Mouse (Mus musculus): ENCODE measurements around the gene 2410004B18Rik. TPM values are rescaled to one million over a fixed set of nuclear protein-coding genes. Genes with fewer than 3 reads are reported as not detected.
"Not testable (repeated sequence)": the region's sequence is repeated elsewhere in the genome, so short reads cannot be mapped to it uniquely, and the experiment has no call there.

The 2410004B18Rik gene
- total RNA-seq, 2 experiments from 2014 or later = 36.6 to 42.2 TPM

DNA sequence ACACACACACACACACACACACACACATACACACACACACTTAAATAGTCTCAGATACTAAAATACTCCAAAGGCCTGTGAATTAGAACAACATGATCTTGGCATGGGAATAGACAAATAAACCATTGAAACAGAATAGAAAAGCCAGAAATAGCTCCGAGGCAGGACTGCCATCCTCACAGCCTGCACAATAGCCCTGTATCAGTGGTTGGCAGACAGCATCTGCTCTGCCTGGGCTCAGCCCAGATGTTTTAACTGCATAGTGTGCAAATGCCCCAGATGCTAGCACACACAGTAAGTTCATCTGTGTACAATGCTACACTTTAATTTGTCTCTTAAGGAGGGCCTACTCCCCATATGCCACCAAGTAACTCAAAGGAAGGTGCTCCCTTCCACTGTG, 22.0 kb downstream of the 2410004B18Rik start:
- intact Hi-C loops (cut with DNase I) = no loop called here
- no peak for DNase-seq (ENCODE audit: low spot score in 2 of 2)

DNA sequence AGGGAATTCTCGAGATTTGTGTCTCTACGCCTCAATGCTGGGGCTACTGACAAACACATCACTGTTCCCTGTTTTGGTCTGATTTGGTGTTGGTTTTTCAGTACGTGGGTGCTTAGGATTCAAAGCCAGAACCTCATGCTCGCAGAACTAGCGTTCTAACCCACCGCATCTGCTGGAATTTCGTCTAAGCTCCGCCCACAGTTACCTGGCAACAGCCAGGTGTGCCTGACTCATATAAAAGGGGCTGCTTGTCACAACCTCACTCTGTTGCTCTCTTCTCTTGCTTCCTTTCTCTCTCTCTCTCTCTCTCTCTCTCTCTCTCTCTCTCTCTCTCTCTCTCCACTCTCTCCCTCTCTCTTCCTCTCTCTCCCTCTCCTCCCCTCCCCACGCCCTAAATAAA, 24.6 kb downstream of the 2410004B18Rik start:
- intact Hi-C loops (cut with DNase I) = no loop called here
- no peak for DNase-seq (ENCODE audit: low spot score in 2 of 2)

DNA sequence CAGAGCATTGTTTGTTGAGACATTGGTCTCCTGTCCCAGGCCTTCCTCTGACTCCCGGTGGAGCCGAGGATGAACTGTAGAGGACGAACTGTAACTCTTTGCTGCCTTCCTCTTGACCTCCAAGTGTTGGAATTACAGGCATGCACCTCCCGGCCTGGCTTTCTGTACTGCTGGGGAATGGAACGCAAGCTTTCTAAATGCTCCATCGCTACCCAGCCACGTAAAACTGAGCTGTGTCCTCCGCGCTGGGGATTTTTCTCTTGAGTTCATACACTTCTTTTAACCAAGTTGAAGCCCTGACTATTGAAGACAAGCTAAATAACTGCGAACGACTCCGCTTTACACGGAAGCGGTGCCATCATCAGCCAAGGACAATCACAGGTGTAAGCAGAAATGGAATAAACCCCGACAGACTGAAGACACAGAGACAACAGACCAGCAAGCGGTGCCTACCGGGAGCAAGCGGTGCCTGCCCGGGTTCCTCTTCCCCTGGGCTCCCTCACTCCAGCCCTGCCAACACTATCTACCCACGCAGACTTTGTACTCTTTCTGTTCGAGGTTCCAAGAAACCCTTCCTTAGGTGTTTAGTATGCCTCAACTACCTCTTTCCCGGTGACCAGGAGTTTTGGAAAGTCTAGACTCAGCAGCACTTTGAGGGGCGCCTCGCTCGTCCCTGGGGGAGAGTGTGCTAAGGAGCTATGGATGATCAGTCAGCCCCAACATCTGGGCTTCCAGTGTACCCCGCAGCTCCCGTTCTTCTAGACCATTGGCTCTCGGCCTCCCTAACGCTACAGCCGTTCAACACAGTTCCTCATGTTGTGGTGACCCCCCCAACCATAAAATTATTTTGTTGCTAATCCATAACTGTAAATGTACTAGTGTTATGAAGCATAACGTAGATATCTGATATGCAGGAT, 25.5 kb downstream of the 2410004B18Rik start:
- no peak for DNase-seq (ENCODE audit: low spot score in 2 of 2)
- intact Hi-C loops (cut with DNase I) = no loop called here

DNA sequence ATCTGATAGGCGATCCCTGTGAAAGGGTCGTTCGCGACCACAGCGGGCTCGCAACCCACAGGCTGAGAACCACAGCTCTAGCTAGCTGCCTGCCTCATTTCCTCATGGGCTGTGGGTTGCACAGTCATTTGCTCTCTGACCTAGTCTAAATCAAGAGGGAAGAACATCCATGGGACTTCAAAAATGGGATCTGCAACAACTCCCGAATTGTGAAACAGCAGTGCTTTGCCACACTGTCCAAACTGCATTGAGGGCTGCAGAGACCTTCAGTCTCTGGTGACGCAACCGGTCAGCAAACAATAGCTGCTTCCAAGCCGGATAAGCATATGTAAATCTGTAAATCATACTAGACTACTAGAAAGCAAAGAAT, 26.2 kb downstream of the 2410004B18Rik start:
- no peak for DNase-seq (ENCODE audit: low spot score in 2 of 2)
- intact Hi-C loops (cut with DNase I) = no loop called here

DNA sequence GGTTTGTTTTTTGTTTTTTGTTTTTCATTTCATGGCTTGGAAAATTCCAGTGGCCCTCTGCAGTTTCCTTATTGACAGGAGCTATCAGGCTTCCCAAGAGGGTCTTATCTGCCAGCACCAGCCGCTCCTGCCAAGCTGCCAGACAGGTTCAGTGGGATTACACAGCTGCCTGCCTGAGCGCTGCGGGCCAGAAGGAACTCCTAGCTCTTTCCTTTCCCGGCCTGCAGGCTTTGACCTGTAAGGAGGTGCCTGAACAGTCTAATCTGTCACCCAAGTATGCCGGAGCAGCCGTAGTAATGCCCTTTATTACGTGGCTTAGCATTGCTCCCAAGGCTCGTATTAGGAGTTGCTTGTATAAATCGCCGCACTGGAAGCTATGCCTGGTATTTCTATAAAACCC, 26.7 kb downstream of the 2410004B18Rik start:
- DNase-seq (ENCODE audit: low spot score in 2 of 2) = no peak
- intact Hi-C loops (cut with DNase I) = no loop called here

DNA sequence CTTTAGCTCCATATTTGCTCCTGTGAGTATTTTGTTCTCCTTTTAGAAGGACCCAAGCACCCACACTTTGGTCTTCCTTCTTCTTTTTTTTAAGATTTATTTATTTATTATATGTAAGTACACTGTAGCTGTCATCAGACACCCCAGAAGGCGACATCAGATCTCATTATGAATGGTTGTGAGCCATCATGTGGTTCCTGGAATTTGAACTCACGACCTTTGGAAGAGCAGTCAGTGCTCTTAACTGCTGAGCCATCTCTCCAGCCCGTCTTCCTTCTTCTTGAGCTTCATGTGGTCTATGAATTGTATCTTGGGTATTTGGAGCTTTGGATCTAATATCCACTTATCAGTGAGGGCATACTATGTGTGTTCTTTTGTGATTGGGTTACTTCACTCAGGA, 27.8 kb downstream of the 2410004B18Rik start:
- DNase-seq (ENCODE audit: low spot score in 2 of 2); intact Hi-C loops (cut with DNase I): not testable (repeated sequence)

DNA sequence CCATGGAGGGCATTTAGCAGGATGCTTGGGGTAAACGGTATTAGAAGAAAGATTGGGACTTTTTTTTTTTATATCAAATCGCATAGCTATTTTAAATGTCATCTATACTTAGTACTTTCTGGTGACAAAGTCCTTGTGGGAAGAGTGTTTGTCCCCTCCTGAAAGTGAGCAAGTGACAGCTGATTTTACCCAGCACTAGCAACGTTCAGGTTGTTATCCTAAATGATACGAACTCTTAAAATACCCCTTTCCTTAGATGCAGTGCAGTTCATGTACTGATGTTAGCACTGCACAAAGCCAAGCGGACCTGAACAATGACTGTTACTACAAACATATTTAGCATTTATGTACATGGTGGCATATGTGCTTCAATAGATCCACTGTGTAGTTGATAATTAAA, 29.0 kb downstream of the 2410004B18Rik start:
- no peak for DNase-seq (ENCODE audit: low spot score in 2 of 2)
- intact Hi-C loops (cut with DNase I) = no loop called here

DNA sequence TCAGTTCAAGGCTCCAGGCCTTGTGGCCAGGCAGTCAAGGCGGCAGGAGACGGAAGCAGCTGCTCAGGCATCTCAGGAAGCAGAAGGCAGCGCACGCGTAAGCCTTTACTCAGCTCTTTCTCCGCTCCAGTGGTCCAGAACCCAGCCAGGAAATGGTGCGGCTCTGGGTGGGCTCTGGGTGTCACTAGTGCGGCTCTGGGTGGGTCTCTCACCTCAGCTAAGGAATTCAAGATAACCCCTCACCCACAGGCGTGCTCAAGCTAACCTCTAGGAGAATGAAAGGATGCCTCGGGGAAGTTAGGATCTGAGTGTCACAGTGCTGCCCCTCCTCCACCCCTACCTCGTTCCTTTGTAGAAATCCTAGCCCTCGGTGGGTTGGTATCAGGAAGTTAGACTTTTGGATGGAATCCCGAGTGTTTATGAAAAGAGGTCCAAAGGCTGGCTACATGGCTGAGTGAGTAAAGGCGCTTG, 31.3 kb downstream of the 2410004B18Rik start:
- no peak for DNase-seq (ENCODE audit: low spot score in 2 of 2)
- intact Hi-C loops (cut with DNase I) = no loop called here

DNA sequence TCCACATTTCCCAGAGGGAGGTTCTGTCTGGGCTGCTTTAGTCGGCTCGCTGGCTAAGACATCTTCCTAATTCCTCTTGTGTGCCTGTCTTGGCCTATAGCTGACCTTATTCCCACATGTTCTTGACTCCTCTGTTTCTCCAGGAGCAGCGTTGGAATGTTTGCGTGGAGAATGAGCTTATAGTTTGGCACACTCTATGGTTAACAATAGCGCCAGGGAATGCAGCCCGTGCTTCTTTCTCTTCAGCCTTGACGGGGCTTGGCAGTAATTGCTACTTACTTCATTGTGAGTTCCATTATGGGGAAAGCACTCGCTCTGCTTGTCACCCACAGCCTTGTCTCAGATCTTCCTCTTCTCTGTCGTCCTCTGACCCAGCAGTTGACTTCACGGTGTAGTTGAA, 33.7 kb downstream of the 2410004B18Rik start:
- intact Hi-C loops (cut with DNase I) = no loop called here
- DNase-seq (ENCODE audit: low spot score in 2 of 2) = no peak

DNA sequence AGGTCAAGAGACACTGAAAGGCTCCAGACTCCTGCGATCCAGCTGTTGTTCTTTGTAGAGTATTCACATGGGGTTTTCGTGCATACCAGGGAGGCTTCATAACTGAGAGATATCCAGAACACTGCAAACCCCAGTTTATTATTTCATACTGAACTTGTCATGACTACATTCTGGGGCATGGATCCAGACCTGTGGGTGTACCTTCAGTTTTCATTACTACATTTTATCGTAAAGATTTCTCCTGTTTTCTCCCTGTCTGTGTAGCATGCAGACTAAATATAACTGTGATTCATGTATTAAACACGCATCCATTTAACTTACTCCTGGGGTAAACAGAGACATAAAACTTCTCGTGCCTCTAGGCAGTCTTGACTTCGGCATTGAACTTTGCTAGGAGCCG, 37.2 kb downstream of the 2410004B18Rik start:
- DNase-seq (ENCODE audit: low spot score in 2 of 2) = no peak
- intact Hi-C loops (cut with DNase I) = no loop called here

DNA sequence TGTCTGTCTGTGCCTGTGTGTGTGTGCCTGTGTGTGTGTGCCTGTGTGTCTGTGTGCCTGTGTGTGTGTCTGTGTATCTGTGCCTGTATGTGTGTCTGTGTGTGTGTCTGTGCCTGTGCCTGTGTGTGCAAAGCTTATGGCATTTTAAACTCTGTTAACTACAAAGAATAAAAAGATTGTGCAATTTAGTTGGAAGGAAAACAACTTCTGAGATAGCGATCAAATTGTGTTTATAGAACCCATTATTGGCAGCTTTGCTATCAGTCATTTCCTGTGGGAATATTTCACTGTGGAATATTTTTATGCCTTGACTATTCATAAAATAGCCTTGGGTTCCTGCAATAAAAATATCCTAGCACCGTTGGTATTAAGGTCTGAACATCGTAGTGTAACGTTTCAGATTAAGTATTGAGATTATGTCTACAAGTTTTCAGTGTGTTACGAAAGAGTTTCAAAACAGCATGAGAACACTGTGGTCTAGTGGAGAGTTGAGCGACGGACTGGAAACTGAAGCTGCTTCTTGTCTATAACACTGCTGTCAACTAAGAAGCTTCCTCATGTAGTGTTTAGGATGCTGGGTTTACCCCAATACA, 47.6 kb downstream of the 2410004B18Rik start:
- intact Hi-C loops (cut with DNase I) = no loop called here

DNA sequence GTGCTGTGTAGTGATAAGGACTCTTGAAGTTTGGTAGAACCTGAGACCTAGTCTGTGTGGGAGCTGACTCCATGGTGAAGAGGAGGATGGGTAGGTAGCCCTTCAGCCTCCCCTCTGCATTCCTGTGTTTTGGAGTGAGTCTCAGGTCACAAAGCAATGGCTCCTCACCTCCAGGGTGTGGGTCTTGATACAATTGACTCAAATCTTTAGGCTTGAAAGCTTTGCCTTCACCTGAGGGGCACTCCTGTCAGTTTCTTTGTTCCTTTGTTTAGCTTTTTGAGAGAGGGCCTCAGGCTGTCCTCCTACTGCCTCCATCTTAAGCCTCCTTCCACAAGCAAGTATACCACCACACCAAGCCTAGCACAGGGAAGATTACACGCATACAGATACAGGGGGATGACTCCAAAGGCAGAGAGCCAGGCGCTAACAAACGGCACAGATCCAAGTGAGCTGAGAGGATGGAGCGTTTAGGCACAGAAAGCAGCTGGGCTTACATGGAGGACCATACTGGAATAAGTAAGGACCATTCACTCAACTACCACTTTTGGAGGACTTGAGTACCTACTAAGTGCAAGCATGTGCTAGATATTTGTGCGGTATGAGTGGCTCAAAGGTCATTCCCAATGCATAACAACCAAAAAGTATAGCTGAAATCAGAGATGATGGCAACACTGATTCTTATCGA, 48.6 kb downstream of the 2410004B18Rik start:
- DNase-seq (ENCODE audit: low spot score in 2 of 2) = no peak
- intact Hi-C loops (cut with DNase I) = no loop called here

More for the DNA sequence above, 47.6 kb downstream of the 2410004B18Rik start:
- DNase-seq (ENCODE audit: low spot score in 2 of 2) = no peak

DNA sequence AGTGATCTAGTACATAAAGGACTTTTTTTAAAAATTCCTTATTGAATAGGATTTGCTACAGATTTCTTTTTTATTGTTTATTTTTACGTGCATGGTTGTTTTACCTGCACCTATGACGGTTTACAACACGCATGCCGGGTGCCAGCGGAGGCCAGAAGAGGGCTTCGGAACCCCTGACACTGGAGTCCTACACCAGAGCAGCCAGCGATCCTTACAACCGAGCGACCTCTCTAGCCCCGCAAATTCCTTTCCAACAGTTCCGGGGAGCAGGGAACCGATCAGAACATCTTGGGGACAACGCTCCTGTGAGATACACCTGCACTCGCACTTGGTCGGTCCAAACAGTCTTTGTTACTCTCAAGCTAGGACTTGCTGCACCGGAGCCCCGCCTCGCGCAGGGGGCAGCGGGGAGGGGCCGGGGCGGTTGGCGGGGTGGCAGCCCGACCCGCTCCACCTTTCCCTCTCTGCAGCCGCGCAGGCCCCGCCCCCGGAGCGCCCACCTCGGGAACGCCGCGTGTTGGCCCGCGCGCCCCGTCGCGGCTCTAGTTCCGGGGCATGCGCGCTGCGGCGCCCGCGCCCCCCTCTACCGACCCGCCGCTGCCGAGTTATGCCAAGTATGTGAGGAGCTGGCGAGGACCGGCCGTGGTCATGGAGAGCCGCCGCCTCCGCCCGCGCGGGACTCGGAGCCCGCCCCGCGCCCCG, 49.6 kb downstream of the 2410004B18Rik start, which contains the start of gene Syde2:
TSS of gene Syde2 (plus strand) at position 603 of the 702 bp plus-strand sequence.
- DNase-seq (ENCODE audit: low spot score in 2 of 2) = peak; percentile 58 to 60
- intact Hi-C loops (cut with DNase I) = no loop called here

DNA sequence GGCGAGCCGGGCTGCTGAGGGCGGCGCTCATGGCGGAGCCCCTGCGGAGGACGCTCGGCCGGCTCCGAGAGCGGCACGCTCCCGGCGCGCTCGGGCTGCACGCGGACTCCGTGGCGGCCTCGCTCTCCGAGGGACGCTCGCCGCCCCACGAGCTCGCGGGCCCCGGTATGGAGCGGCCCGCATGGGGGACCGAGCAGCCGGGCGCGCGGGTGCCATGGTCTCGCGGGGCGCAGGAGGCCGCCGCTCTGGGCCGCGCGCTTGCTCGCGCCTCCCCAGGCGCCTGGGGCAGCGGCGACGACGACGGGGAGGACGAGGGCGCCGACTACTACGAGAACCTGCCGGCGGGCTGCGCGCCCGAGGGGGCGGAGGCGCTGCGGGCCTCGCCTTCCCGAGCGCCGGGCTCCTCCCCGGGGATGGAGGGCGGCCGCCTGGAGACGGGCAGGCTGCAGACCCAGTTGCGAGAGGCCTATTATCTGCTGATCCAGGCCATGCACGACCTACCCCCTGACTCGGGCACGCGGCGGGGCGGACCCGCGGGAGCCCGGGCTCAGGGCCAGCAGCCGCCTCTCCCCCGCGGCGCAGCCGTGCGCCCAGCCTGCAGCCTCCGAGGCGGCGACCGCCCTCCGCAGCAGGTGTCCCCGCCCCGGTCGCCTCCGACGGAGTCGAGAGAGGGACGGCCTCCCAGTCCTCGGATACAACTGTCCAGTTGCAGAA, 50.3 kb downstream of the 2410004B18Rik start:
- intact Hi-C loops (cut with DNase I) = no loop called here
- peak; percentile 51 to 55 for DNase-seq (ENCODE audit: low spot score in 2 of 2)

DNA sequence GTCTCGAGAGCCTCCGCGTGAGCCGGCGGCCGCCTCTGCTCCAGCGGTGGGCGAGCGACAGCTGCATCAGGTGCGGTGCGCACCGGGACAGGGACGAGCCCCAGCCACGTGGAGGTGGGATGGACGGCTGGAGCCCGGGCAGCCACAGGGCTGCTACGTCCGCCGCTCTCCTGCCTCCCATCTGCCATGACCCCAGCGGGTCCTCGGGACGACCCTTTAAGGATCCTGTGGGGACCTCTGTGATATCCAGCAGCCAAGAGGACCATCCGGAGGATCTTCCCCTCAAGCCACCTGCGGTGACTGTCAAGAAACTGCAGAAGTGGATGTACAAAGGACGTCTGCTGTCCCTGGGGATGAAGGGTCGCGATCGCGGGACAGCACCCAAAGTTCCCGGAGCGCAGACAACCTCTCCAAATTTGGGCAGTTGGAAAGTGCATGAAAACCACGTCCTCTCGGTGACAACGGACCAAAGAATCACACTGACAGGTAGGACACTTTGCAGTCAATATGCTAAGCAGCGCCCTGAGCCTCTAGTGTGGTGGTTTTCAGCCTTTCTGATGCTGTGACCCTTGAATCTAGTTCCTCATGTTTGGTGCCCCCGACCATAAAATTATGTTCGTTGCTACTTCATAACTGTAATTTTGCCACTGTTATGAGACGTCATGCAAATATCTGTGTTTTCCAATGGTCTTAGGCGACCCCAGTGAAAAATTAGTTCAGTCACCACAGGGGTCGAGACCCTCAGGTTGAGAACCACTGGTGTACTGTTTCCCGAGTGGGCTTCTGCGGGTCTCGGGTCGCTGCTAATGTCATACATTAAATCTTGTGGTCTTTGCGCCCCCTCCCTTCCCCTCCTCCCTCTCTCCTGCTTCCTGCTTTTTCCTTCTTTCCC, 51.1 kb downstream of the 2410004B18Rik start:
- intact Hi-C loops (cut with DNase I) = no loop called here
- no peak for DNase-seq (ENCODE audit: low spot score in 2 of 2)

DNA sequence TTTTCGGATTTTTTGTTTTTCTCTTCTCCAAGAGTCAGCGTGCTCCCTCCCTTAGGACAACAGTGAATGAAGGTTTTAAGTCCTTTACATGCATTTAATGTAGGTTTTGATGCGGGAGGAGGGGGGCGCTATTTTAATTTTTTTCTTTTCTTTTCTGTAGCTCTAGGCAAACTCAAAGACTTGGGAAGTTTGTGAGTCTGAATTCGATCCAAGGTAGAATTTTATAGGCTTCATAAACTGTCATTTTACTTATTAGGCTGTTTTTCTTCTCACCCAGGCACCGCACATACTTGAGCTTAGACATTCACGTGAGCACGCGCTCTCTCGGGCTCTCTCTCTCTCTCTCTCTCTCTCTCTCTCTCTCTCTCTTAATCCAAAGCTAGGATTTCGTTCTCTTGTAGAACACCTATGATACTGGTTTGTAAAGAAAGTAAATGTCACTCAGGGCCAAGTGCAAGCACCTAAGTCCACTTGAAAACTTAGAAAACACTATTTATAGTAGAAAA, 51.8 kb downstream of the 2410004B18Rik start:
- DNase-seq (ENCODE audit: low spot score in 2 of 2) = no peak
- intact Hi-C loops (cut with DNase I) = no loop called here

DNA sequence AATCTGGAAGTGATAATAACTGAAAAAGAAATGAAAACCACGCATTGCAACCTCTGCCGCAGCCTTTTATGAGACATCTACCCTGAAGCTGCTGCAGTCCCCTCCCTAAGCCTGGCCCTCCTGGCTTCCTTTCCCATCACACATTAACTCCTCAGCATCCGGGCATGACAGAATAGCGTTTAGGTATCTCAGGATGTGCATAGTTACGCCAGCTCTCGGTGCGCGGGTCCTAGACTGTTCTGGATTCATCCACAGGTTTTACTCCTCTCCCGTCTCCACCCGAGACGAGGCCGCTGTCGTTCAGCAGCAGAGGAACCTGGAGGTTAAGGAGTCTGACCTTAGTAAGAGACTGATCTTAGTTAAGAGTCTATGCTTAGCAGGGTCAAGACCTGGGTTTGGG, 53.3 kb downstream of the 2410004B18Rik start:
- intact Hi-C loops (cut with DNase I) = no loop called here
- no peak for DNase-seq (ENCODE audit: low spot score in 2 of 2)
